22 mouse cellular contexts compared by ENCODE assay signal in genomic region chr11:100752294-100752693, GRCm38 (mm10). TPM values are rescaled to one million over a fixed set of nuclear protein-coding genes. Genes with fewer than 3 reads are reported as not detected.
DNase-seq lines count a peak whose midpoint lies in the region; ATAC-seq and TF ChIP-seq lines count a peak whose summit lies in the region.
"Had no signal": no experiment of that assay in that cellular context is flagged by ENCODE, and none has a peak within 500 bp of the region (broad histone marks: within the 10 kb centered on the region; RNA-seq: fewer than 3 reads in every experiment).

No protein-coding gene starts in this region.

- no peak for ATAC-seq in hindbrain, embryonic 13.5 days (ENCODE audit: low FRiP score)
- ATAC-seq in neural tube, embryonic 12.5 days (ENCODE audit: low FRiP score, low read depth), result no peak
- ATAC-seq: forebrain, embryonic 15.5 days had no signal

- no peaks in the 10 kb centered on the region for H3K9me3 ChIP-seq in hindbrain, embryonic 13.5 days
- no peaks in the 10 kb centered on the region for H3K9me3 ChIP-seq in hindbrain, embryonic 10.5 days
- H3K9me3 ChIP-seq in neural tube, embryonic 12.5 days, result no peaks in the 10 kb centered on the region
- H3K9me3 ChIP-seq: embryonic facial prominence, embryonic 12.5 days; forebrain, embryonic 15.5 days; heart, embryonic 10.5 days had no signal

- H3K9ac ChIP-seq in hindbrain, embryonic 13.5 days, result peak overlapping the region; percentile 51; the same call in 1 of the 2 replicates
- 0 out of 2 replicates have a peak overlapping the region, but pooled peaks have one; percentile 18 for H3K9ac ChIP-seq in neural tube, embryonic 12.5 days
- H3K9ac ChIP-seq: embryonic facial prominence, embryonic 12.5 days; forebrain, embryonic 15.5 days; hindbrain, embryonic 14.5 days had no signal

- H3K36me3 ChIP-seq in hindbrain, embryonic 13.5 days, result peaks cover 75% of the 10 kb centered on the region
- 0 out of 2 replicates have a peak, but pooled peaks cover 7% of the 10 kb centered on the region for H3K36me3 ChIP-seq in hindbrain, embryonic 10.5 days
- peaks cover 10% of the 10 kb centered on the region for H3K36me3 ChIP-seq in neural tube, embryonic 12.5 days
- H3K36me3 ChIP-seq: embryonic facial prominence, embryonic 12.5 days; heart, embryonic 10.5 days had no signal

- H3K4me2 ChIP-seq in hindbrain, embryonic 13.5 days, result no peak overlapping the region
- H3K4me2 ChIP-seq in neural tube, embryonic 12.5 days (replicated peaks), result no peak overlapping the region
- H3K4me2 ChIP-seq: embryonic facial prominence, embryonic 12.5 days; forebrain, embryonic 15.5 days; hindbrain, embryonic 14.5 days had no signal

- no peak for TF ChIP-seq CTCF in cortical plate, adult 2 months (IDR thresholded peaks at IDR 0.05; ENCODE audit: extremely low read depth, insufficient read depth, low read length)

- H3K4me3 ChIP-seq in hindbrain, embryonic 13.5 days, result no peak overlapping the region
- H3K4me3 ChIP-seq in hindbrain, embryonic 10.5 days, result no peak overlapping the region
- H3K4me3 ChIP-seq in neural tube, embryonic 12.5 days, result no peak overlapping the region
- H3K4me3 ChIP-seq in cortical plate, adult 2 months (ENCODE audit: insufficient read depth, low read length), result no peak overlapping the region
- H3K4me3 ChIP-seq: embryonic facial prominence, embryonic 12.5 days; forebrain, embryonic 15.5 days; heart, embryonic 10.5 days had no signal

- H3K27ac ChIP-seq in hindbrain, embryonic 13.5 days, result no peak overlapping the region
- H3K27ac ChIP-seq in hindbrain, embryonic 10.5 days, result no peak overlapping the region
- no peak overlapping the region for H3K27ac ChIP-seq in neural tube, embryonic 12.5 days
- H3K27ac ChIP-seq in cortical plate, adult 2 months (ENCODE audit: insufficient read depth, low read length), result 0 out of 2 replicates have a peak overlapping the region, but pooled peaks have one; percentile 5
- H3K27ac ChIP-seq: embryonic facial prominence, embryonic 12.5 days; forebrain, embryonic 15.5 days; heart, embryonic 10.5 days; hindbrain, embryonic 14.5 days had no signal

- 38% methylated on average over 10 of the region's 10 CpGs for WGBS in hindbrain, embryonic 13.5 days
- WGBS in hindbrain, embryonic 10.5 days, result 41% methylated on average over 10 of the region's 10 CpGs
- WGBS in neural tube, embryonic 12.5 days, result 25% methylated on average over 10 of the region's 10 CpGs

- H3K4me1 ChIP-seq in hindbrain, embryonic 13.5 days (replicated peaks), result 0 out of 2 replicates have a peak, but pooled peaks cover 4% of the 10 kb centered on the region
- H3K4me1 ChIP-seq in hindbrain, embryonic 10.5 days (replicated peaks), result 0 out of 2 replicates have a peak, but pooled peaks cover 5% of the 10 kb centered on the region
- H3K4me1 ChIP-seq in neural tube, embryonic 12.5 days, result peaks cover 5% of the 10 kb centered on the region; the same call in 1 of the 2 replicates
- peaks cover 16% of the 10 kb centered on the region; the same call in 1 of the 2 replicates for H3K4me1 ChIP-seq in cortical plate, adult 2 months (ENCODE audit: control insufficient read depth, insufficient read depth, low read length)
- H3K4me1 ChIP-seq: embryonic facial prominence, embryonic 12.5 days; forebrain, embryonic 15.5 days; heart, embryonic 10.5 days had no signal

- no peak for TF ChIP-seq POLR2A in cortical plate, adult 2 months (IDR thresholded peaks at IDR 0.05; ENCODE audit: extremely low read depth, insufficient read depth, low read length)

- no peak for DNase-seq in hindbrain, embryonic 10.5 days (ENCODE audit: low spot score)
- peak; percentile 30 to 46 for DNase-seq in kidney, postnatal 36 days
- DNase-seq in kidney, adult 9 months, result no peak
- no peak for DNase-seq in neural tube, embryonic 10.5 days (ENCODE audit: extremely low spot score, low spot score)
- DNase-seq: adrenal gland, postnatal 10 days; cerebellum, adult 11-12 months; cerebellum, adult 9-10 months; cerebellum, postnatal 36 days; gastrocnemius, postnatal 10 days; heart, adult 18-20 months; heart, postnatal 10 days; heart, postnatal 4 days had no signal

- peaks cover 16% of the 10 kb centered on the region for H3K27me3 ChIP-seq in hindbrain, embryonic 13.5 days
- peaks cover 40% of the 10 kb centered on the region for H3K27me3 ChIP-seq in hindbrain, embryonic 10.5 days (ENCODE audit: insufficient read depth, poor library complexity, severe bottlenecking)
- peaks cover 12% of the 10 kb centered on the region for H3K27me3 ChIP-seq in neural tube, embryonic 12.5 days (replicated peaks)
- H3K27me3 ChIP-seq: forebrain, embryonic 15.5 days had no signal

RNA-seq across cellular contexts. Expression of gene Kcnh4, which starts 7.4 kb away (rescaled TPM):
- 7.4 and 7.5 TPM in 2 replicates for polyA plus RNA-seq in hindbrain, embryonic 13.5 days (2015; fragmentation: Nextera tagmentation; extraction: Ambion mirVana)
- polyA plus RNA-seq in hindbrain, embryonic 10.5 days (2016; fragmentation: Nextera tagmentation; extraction: Ambion mirVana), result 1.5 and 4.4 TPM in 2 replicates
- polyA plus RNA-seq in neural tube, embryonic 12.5 days (2016; fragmentation: Nextera tagmentation; extraction: Ambion mirVana), result 4.4 and 4.5 TPM in 2 replicates
- 23.4 and 25.4 TPM in 2 replicates for polyA plus RNA-seq in cortical plate, adult 2 months (2012; rRNA removed)
- polyA plus RNA-seq: C2C12; heart, embryonic 10.5 days; heart, embryonic 14.5 days had no signal

RNA-seq across cellular contexts. Expression of gene Hcrt, which starts 10.4 kb away (rescaled TPM):
- 0.42 TPM in 1 of 2 replicates, not detected in the other for polyA plus RNA-seq in hindbrain, embryonic 13.5 days (2015; fragmentation: Nextera tagmentation; extraction: Ambion mirVana)
- polyA plus RNA-seq in hindbrain, embryonic 10.5 days (2016; fragmentation: Nextera tagmentation; extraction: Ambion mirVana), result not detected in 2 replicates
- 0.38 TPM in 1 of 2 replicates, not detected in the other for polyA plus RNA-seq in neural tube, embryonic 12.5 days (2016; fragmentation: Nextera tagmentation; extraction: Ambion mirVana)
- polyA plus RNA-seq in cortical plate, adult 2 months (2012; rRNA removed), result 0.29 and 0.78 TPM in 2 replicates
- polyA plus RNA-seq: C2C12; embryonic facial prominence, embryonic 12.5 days; forebrain, embryonic 11.5 days; heart, embryonic 10.5 days; heart, embryonic 14.5 days; hindbrain, embryonic 14.5 days had no signal

RNA-seq across cellular contexts. Expression of gene Rab5c, which starts 14.3 kb away (rescaled TPM):
- 28.2 and 29.0 TPM in 2 replicates for polyA plus RNA-seq in hindbrain, embryonic 13.5 days (2015; fragmentation: Nextera tagmentation; extraction: Ambion mirVana)
- polyA plus RNA-seq in hindbrain, embryonic 10.5 days (2016; fragmentation: Nextera tagmentation; extraction: Ambion mirVana), result 16.8 and 37.2 TPM in 2 replicates
- polyA plus RNA-seq in neural tube, embryonic 12.5 days (2016; fragmentation: Nextera tagmentation; extraction: Ambion mirVana), result 23.7 and 33.1 TPM in 2 replicates
- polyA plus RNA-seq in cortical plate, adult 2 months (2012; rRNA removed), result 196 and 207 TPM in 2 replicates

RNA-seq across cellular contexts. Expression of gene Ghdc, which starts 18.5 kb away (rescaled TPM):
- 3.8 and 5.9 TPM in 2 replicates for polyA plus RNA-seq in hindbrain, embryonic 13.5 days (2015; fragmentation: Nextera tagmentation; extraction: Ambion mirVana)
- 3.9 and 4.3 TPM in 2 replicates for polyA plus RNA-seq in hindbrain, embryonic 10.5 days (2016; fragmentation: Nextera tagmentation; extraction: Ambion mirVana)
- polyA plus RNA-seq in neural tube, embryonic 12.5 days (2016; fragmentation: Nextera tagmentation; extraction: Ambion mirVana), result 3.3 and 4.4 TPM in 2 replicates
- polyA plus RNA-seq in cortical plate, adult 2 months (2012; rRNA removed), result 7.5 and 8.6 TPM in 2 replicates

RNA-seq across cellular contexts. Expression of gene Hspb9, which starts 38.6 kb away (rescaled TPM):
- polyA plus RNA-seq in hindbrain, embryonic 13.5 days (2015; fragmentation: Nextera tagmentation; extraction: Ambion mirVana), result 0.43 TPM in 1 of 2 replicates, not detected in the other
- 0.25 and 0.35 TPM in 2 replicates for polyA plus RNA-seq in hindbrain, embryonic 10.5 days (2016; fragmentation: Nextera tagmentation; extraction: Ambion mirVana)
- polyA plus RNA-seq in neural tube, embryonic 12.5 days (2016; fragmentation: Nextera tagmentation; extraction: Ambion mirVana), result 0.59 TPM in 1 of 2 replicates, not detected in the other
- polyA plus RNA-seq in cortical plate, adult 2 months (2012; rRNA removed), result 0.19 TPM in 1 of 2 replicates, not detected in the other
- polyA plus RNA-seq: embryonic facial prominence, embryonic 12.5 days; heart, embryonic 14.5 days; hindbrain, embryonic 14.5 days had no signal

Comparison
In these comparisons a context has a peak if more than half of its experiments do, and no peak if none do; other contexts are left out.
1. DNase-seq: peak in kidney, postnatal 36 days (2 of 2); none in hindbrain, embryonic 10.5 days (single experiment), kidney, adult 9 months (single experiment) and neural tube, embryonic 10.5 days (single experiment).